Mouse (Mus musculus): ENCODE data around the gene Sstr3. TPM values are rescaled to one million over a fixed set of nuclear protein-coding genes. Genes with fewer than 3 reads are reported as not detected.

The Sstr3 gene
- polyA plus RNA-seq, 1 experiment, result 1.4 TPM

DNA sequence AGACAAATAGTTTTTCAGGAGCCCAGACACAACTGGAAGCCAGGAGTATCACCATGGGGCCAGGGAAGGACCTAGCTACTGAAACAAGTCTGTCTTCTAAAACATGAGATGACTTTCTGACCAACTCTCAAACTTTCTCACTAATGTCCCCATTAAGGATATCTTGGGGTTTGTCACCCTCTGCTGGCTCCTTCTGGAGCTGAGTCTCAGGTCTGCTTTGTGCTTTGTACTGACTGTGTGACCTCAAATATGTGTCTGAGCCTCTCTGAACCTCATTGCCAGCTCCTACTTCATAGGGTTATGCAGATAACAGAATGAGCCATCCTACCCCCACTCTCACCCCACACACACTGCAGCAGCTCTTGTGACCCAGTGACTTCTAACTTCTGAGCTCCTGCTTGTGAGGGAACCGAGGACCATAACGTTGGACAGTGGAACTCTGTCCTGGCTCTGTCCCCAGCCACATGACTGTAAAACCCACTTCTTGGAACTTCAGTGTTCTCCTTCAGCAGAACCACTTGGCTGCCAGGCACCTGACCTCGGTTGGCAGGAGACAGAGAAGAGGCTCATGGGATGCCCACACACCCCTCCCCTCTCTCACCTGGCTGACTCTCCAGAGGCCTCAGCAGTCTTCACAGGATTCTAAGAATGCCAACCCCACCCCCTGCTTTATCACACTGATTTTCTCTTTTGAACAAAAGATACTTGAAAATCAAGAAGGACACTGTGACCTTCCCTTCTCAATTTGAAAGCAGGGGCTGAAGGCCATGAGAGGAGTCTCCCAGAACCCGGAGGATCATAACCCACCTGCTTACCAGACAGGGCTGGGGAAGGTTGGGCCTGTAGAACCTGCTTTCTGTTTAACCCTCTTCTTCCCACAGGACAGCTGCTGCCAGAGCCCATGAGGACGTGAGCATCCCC lies 3.2 kb upstream of the Sstr3 start:
- 41% methylated on average over 5 of the region's 5 CpGs for WGBS
- H3K27ac ChIP-seq (ENCODE audit: insufficient read depth, low read depth, low read length), result no peak overlapping the region
- TF ChIP-seq CTCF (IDR thresholded peaks at IDR 0.05; ENCODE audit: extremely low read depth, insufficient read length, insufficient replicate concordance, low read depth, low read length), result no peak
- no peak overlapping the region for H3K4me3 ChIP-seq (ENCODE audit: low read depth, low read length)
- H3K36me3 ChIP-seq (ENCODE audit: control insufficient read depth, insufficient read depth, low read length), result no peaks in the 10 kb centered on the region
- H3K27me3 ChIP-seq (ENCODE audit: control insufficient read depth, insufficient read depth, low read length), result no peaks in the 10 kb centered on the region
- no peaks in the 10 kb centered on the region for H3K4me1 ChIP-seq (ENCODE audit: control insufficient read depth, insufficient read depth, insufficient read length, low read length)

DNA sequence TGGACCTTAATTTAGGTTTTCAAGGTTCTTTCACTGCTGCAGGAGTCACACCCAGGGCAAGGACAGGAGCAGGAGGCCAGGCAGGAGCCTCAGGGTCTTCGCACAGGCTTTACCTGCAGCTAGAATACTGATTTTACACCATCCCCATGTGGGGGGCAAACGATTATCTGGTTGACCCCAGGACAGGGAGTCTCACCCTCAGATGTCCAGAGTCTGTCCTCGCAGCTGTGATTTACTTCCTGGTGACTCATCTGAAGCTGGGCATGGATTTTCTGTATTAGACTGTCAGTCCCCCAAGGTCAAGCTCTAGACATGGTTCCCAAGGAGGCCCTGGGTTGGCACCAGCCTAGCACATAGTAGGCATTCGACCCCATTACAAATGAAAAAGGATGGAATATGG lies 1.6 kb upstream of the Sstr3 start:
- 62% methylated on average over 4 of the region's 4 CpGs for WGBS
- no peak overlapping the region for H3K4me3 ChIP-seq (ENCODE audit: low read depth, low read length)
- H3K27me3 ChIP-seq (ENCODE audit: control insufficient read depth, insufficient read depth, low read length), result no peaks in the 10 kb centered on the region
- H3K4me1 ChIP-seq (ENCODE audit: control insufficient read depth, insufficient read depth, insufficient read length, low read length), result no peaks in the 10 kb centered on the region
- no peak overlapping the region for H3K27ac ChIP-seq (ENCODE audit: insufficient read depth, low read depth, low read length)
- no peaks in the 10 kb centered on the region for H3K36me3 ChIP-seq (ENCODE audit: control insufficient read depth, insufficient read depth, low read length)
- TF ChIP-seq POLR2A (IDR thresholded peaks at IDR 0.05; ENCODE audit: low read depth, low read length) (no peak), CTCF (IDR thresholded peaks at IDR 0.05; ENCODE audit: extremely low read depth, insufficient read length, insufficient replicate concordance, low read depth, low read length) (no peak)

DNA sequence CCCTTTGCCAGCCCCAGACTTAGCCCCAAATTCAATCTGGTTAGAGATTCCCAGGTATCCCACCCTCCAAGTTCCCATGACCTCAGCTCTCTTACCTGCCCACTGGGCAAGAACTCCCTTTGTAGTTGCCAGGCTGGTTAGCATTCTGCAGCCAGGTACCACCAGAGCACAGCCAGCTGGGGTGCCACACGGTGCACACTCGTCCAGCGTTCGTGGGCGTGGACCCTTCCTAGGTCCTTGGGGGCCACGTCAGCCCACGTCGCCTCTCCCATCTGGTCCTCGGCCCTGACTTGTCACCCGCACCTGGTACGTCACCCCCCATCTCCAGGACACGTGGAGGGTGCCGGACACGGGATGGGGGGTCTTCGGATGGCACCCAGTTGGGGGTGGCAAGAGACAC lies 444 bp downstream of the Sstr3 start:
- WGBS, result 85% methylated on average over 15 of the region's 15 CpGs
- Histone ChIP-seq H3K27me3 (ENCODE audit: control insufficient read depth, insufficient read depth, low read length) (no peaks in the 10 kb centered on the region), H3K27ac (ENCODE audit: insufficient read depth, low read depth, low read length) (no peak overlapping the region), H3K4me3 (ENCODE audit: low read depth, low read length) (no peak overlapping the region), H3K36me3 (ENCODE audit: control insufficient read depth, insufficient read depth, low read length) (no peaks in the 10 kb centered on the region), H3K4me1 (ENCODE audit: control insufficient read depth, insufficient read depth, insufficient read length, low read length) (no peaks in the 10 kb centered on the region)
- TF ChIP-seq CTCF (IDR thresholded peaks at IDR 0.05; ENCODE audit: extremely low read depth, insufficient read length, insufficient replicate concordance, low read depth, low read length) (no peak), POLR2A (IDR thresholded peaks at IDR 0.05; ENCODE audit: low read depth, low read length) (no peak)

DNA sequence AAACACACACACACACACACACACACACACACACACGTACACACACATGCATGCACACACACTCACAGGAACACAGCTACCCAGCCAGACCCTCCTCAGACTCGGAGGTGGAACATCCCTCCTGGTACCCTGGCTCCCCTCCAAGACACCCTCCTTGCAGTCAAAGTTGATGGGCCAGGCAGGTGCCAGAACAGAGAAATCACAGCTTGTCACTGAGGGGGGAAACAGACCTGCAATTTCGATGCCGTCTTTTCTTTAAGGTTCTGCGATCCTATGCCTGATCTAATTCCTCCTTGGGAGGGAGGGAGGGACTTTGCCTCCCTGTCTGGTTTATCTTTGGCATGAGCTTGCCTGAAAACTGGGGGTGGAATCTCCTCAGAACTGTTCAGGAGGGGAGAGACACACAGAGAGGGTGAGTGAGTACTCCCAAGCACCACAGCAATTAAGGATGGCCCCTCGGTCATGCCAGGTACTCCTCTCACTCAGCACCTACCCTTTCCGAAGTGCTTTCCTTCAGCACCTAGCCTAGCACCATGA lies 1.6 kb downstream of the Sstr3 start:
- no peak overlapping the region for H3K27ac ChIP-seq (ENCODE audit: insufficient read depth, low read depth, low read length)
- 37% methylated on average over 7 of the region's 7 CpGs for WGBS
- no peaks in the 10 kb centered on the region for H3K36me3 ChIP-seq (ENCODE audit: control insufficient read depth, insufficient read depth, low read length)
- TF ChIP-seq CTCF (IDR thresholded peaks at IDR 0.05; ENCODE audit: extremely low read depth, insufficient read length, insufficient replicate concordance, low read depth, low read length) (no peak), POLR2A (IDR thresholded peaks at IDR 0.05; ENCODE audit: low read depth, low read length) (no peak)
- H3K4me1 ChIP-seq (ENCODE audit: control insufficient read depth, insufficient read depth, insufficient read length, low read length), result no peaks in the 10 kb centered on the region
- no peaks in the 10 kb centered on the region for H3K27me3 ChIP-seq (ENCODE audit: control insufficient read depth, insufficient read depth, low read length)
- H3K4me3 ChIP-seq (ENCODE audit: low read depth, low read length), result no peak overlapping the region

DNA sequence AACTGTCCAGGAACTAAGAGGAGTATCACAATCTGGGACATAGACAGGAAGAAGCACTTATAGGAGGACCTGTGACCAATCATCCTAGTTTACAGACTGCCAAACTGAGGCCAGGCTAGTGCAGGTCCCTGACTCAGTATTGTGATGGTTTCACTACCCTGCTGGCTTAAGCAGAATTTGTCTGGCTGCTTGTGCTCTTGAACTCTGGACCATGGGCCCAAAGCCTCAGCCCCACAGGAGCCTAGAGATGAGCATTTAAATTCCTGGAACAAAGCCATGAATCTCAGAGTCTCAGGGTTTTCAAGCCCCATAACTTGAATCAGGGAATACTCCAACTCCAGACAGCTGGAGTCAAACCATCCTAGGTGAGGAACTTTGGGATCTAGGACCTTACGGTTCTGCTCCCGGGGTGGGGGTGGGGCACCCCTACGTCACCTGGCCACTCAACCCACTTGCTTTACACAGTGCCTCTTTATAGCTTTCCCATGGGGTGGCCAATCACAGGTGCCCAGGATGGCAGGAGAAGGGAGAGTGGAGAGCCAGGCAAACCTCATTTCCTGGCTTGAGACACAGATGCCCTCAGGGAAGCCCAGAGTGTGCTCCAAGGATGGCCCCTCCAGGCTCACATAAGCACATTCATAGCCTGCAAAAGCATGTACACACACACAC lies 2.3 kb downstream of the Sstr3 start:
- 22% methylated on average over 3 of the region's 3 CpGs for WGBS
- no peaks in the 10 kb centered on the region for H3K27me3 ChIP-seq (ENCODE audit: control insufficient read depth, insufficient read depth, low read length)

DNA sequence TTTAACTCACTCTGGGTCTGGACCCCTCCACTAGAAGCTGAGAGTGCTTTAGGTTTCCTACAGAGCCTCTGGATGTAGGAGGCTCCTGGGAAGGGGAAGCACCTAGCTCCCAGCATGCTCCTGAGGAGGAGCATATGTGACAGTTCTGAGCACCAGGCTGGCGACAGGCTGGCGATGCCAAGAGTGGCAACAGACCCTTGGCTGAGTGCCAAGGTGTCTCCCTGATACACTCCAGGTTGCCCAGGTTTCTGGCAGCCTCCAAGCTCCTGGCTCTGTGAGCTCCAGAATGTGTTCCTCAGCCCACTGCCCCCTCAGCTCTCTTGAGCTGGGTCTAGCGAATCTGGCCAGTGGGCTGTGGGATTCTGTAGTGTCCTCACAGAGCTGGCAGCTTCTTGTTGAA lies 2.9 kb downstream of the Sstr3 start:
- TF ChIP-seq CTCF (IDR thresholded peaks at IDR 0.05; ENCODE audit: extremely low read depth, insufficient read length, insufficient replicate concordance, low read depth, low read length) (no peak), POLR2A (IDR thresholded peaks at IDR 0.05; ENCODE audit: low read depth, low read length) (no peak)
- Histone ChIP-seq H3K4me1 (ENCODE audit: control insufficient read depth, insufficient read depth, insufficient read length, low read length) (no peaks in the 10 kb centered on the region), H3K4me3 (ENCODE audit: low read depth, low read length) (no peak overlapping the region)

More for the DNA sequence above, 2.3 kb downstream of the Sstr3 start:
- TF ChIP-seq POLR2A (IDR thresholded peaks at IDR 0.05; ENCODE audit: low read depth, low read length) (no peak), CTCF (IDR thresholded peaks at IDR 0.05; ENCODE audit: extremely low read depth, insufficient read length, insufficient replicate concordance, low read depth, low read length) (no peak)
- H3K36me3 ChIP-seq (ENCODE audit: control insufficient read depth, insufficient read depth, low read length), result no peaks in the 10 kb centered on the region
- no peaks in the 10 kb centered on the region for H3K4me1 ChIP-seq (ENCODE audit: control insufficient read depth, insufficient read depth, insufficient read length, low read length)
- H3K27ac ChIP-seq (ENCODE audit: insufficient read depth, low read depth, low read length), result no peak overlapping the region
- no peak overlapping the region for H3K4me3 ChIP-seq (ENCODE audit: low read depth, low read length)

DNA sequence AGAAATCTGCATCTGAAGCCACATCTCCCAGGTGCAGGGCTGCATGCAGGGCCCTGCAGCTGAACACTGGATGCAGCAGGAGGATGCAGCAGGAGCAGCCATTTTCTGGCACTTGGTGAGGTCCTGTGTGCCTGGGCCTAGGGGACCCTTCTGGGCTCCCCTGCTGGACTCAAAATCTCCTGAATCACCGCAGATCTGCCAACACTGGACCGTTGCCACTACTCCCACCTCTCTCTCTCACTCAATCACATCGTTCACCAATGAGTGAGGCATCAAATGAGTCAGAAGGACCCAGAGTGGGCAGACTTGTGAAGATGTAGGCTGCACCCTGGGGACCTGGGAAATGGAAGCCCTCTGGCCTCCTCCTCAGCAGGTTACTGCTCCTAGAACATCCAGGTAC lies 3.4 kb downstream of the Sstr3 start:
- H3K27ac ChIP-seq (ENCODE audit: insufficient read depth, low read depth, low read length), result no peak overlapping the region
- H3K4me3 ChIP-seq (ENCODE audit: low read depth, low read length), result no peak overlapping the region
- WGBS, result 92% methylated on average over 3 of the region's 3 CpGs
- TF ChIP-seq POLR2A (IDR thresholded peaks at IDR 0.05; ENCODE audit: low read depth, low read length) (no peak), CTCF (IDR thresholded peaks at IDR 0.05; ENCODE audit: extremely low read depth, insufficient read length, insufficient replicate concordance, low read depth, low read length) (no peak)
- H3K36me3 ChIP-seq (ENCODE audit: control insufficient read depth, insufficient read depth, low read length), result no peaks in the 10 kb centered on the region
- H3K27me3 ChIP-seq (ENCODE audit: control insufficient read depth, insufficient read depth, low read length), result no peaks in the 10 kb centered on the region
- no peaks in the 10 kb centered on the region for H3K4me1 ChIP-seq (ENCODE audit: control insufficient read depth, insufficient read depth, insufficient read length, low read length)

More for the DNA sequence above, 2.9 kb downstream of the Sstr3 start:
- H3K36me3 ChIP-seq (ENCODE audit: control insufficient read depth, insufficient read depth, low read length), result no peaks in the 10 kb centered on the region
- no peak overlapping the region for H3K27ac ChIP-seq (ENCODE audit: insufficient read depth, low read depth, low read length)
- H3K27me3 ChIP-seq (ENCODE audit: control insufficient read depth, insufficient read depth, low read length), result no peaks in the 10 kb centered on the region
- 14% methylated on average over 3 of the region's 3 CpGs for WGBS

Measured in small intestine, adult 2 months (tissue).